ENCODE assay signal across 19 mouse cellular contexts in the genomic region with DNA sequence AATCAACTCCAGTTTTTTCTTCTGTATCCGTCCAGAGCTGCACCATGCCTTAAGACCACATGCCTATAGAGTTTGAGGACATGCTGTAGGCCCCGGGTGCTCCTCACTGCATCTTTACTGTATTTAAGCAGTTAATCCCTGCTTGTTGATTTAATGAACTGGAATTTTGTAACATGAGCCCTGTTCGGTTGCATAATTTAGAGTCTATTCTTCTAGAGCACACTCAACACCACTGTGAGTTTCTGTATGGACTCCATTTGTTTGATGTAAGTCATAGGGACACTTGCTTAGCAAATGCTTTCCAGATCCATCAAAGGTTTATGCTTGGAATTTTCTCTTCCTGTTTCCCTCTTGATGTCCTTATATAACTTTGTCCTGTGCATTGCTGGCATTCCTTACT. TPM values are rescaled to one million over a fixed set of nuclear protein-coding genes. Genes with fewer than 3 reads are reported as not detected.
DNase-seq lines count a peak whose midpoint lies in the region; ATAC-seq and TF ChIP-seq lines count a peak whose summit lies in the region.
"Had no signal": no experiment of that assay in that cellular context is flagged by ENCODE, and none has a peak within 500 bp of the region (broad histone marks: within the 10 kb centered on the region; RNA-seq: fewer than 3 reads in every experiment).

No protein-coding gene starts in this region.

- ATAC-seq in intestine, embryonic 14.5 days (replicated peaks; ENCODE audit: low FRiP score, low TSS enrichment, low read depth) = no peak
- ATAC-seq in intestine, postnatal 0 days = no peak
- ATAC-seq in lung, embryonic 15.5 days (ENCODE audit: borderline replicate concordance, extremely low read depth, low FRiP score, low TSS enrichment) = no peak
- no peak for ATAC-seq in embryonic facial prominence, embryonic 14.5 days (ENCODE audit: low read depth)
- no peak for ATAC-seq in stomach, embryonic 15.5 days (ENCODE audit: insufficient read depth, low FRiP score, low read depth)
- no peak for ATAC-seq in hindbrain, embryonic 12.5 days (ENCODE audit: low FRiP score)
- ATAC-seq: midbrain, embryonic 16.5 days had no signal

- peak; percentile 48 for DNase-seq in intestine, embryonic 14.5 days (ENCODE audit: low spot score)
- no peak for DNase-seq in lung, postnatal 10 days
- peak; percentile 63 for DNase-seq in embryonic facial prominence, embryonic 14.5 days (ENCODE audit: low spot score)
- no peak for DNase-seq in right cerebral cortex, postnatal 10 days (ENCODE audit: low spot score in 2 of 2)
- DNase-seq: adrenal gland, postnatal 36 days; cerebellum, postnatal 14 days; embryo, embryonic 11 days; gastrocnemius, postnatal 25 days; heart, postnatal 4 days; kidney, postnatal 14 days had no signal

- H3K27ac ChIP-seq in intestine, embryonic 14.5 days (ENCODE audit: low read depth) = no peak overlapping the region
- H3K27ac ChIP-seq in intestine, postnatal 0 days (ENCODE audit: low read depth, low read length) = no peak overlapping the region
- peak overlapping the region; percentile 72 for H3K27ac ChIP-seq in lung, embryonic 15.5 days
- H3K27ac ChIP-seq in embryonic facial prominence, embryonic 14.5 days (replicated peaks; ENCODE audit: low read depth, low read length) = no peak overlapping the region
- peak overlapping the region; percentile 44; the same call in 1 of the 2 replicates for H3K27ac ChIP-seq in stomach, embryonic 15.5 days
- no peak overlapping the region for H3K27ac ChIP-seq in hindbrain, embryonic 12.5 days
- H3K27ac ChIP-seq: left cerebral cortex, adult 2 months; liver, embryonic 14.5 days had no signal

- H3K4me3 ChIP-seq in intestine, embryonic 14.5 days (ENCODE audit: low read depth, low read length) = no peak overlapping the region
- H3K4me3 ChIP-seq in intestine, postnatal 0 days (ENCODE audit: low read depth, low read length) = no peak overlapping the region
- no peak overlapping the region for H3K4me3 ChIP-seq in lung, embryonic 15.5 days
- no peak overlapping the region for H3K4me3 ChIP-seq in embryonic facial prominence, embryonic 14.5 days (ENCODE audit: low read depth, low read length)
- H3K4me3 ChIP-seq in stomach, embryonic 15.5 days (replicated peaks) = no peak overlapping the region
- no peak overlapping the region for H3K4me3 ChIP-seq in hindbrain, embryonic 12.5 days
- H3K4me3 ChIP-seq: heart, embryonic 12.5 days; left cerebral cortex, adult 2 months; megakaryocyte, embryonic 14.5 days had no signal

- no peaks in the 10 kb centered on the region for H3K36me3 ChIP-seq in intestine, embryonic 14.5 days (ENCODE audit: control insufficient read depth, insufficient read depth, low read length)
- H3K36me3 ChIP-seq in intestine, postnatal 0 days (ENCODE audit: control insufficient read depth, insufficient read depth) = no peaks in the 10 kb centered on the region
- no peaks in the 10 kb centered on the region for H3K36me3 ChIP-seq in lung, embryonic 15.5 days
- no peaks in the 10 kb centered on the region for H3K36me3 ChIP-seq in embryonic facial prominence, embryonic 14.5 days (ENCODE audit: control insufficient read depth, insufficient read depth, low read length)
- no peaks in the 10 kb centered on the region for H3K36me3 ChIP-seq in stomach, embryonic 15.5 days
- H3K36me3 ChIP-seq in hindbrain, embryonic 12.5 days = no peaks in the 10 kb centered on the region
- H3K36me3 ChIP-seq: heart, embryonic 12.5 days had no signal

- no peak for TF ChIP-seq CTCF in intestine, postnatal 0 days (IDR thresholded peaks at IDR 0.05; ENCODE audit: low read depth)

- H3K4me2 ChIP-seq in intestine, embryonic 14.5 days (ENCODE audit: low read length) = no peak overlapping the region
- no peak overlapping the region for H3K4me2 ChIP-seq in intestine, postnatal 0 days (replicated peaks; ENCODE audit: low read depth)
- no peak overlapping the region for H3K4me2 ChIP-seq in lung, embryonic 15.5 days
- H3K4me2 ChIP-seq in embryonic facial prominence, embryonic 14.5 days (ENCODE audit: low read depth, low read length) = no peak overlapping the region
- H3K4me2 ChIP-seq in stomach, embryonic 15.5 days = no peak overlapping the region
- no peak overlapping the region for H3K4me2 ChIP-seq in hindbrain, embryonic 12.5 days (replicated peaks)
- H3K4me2 ChIP-seq: heart, embryonic 12.5 days had no signal

- WGBS in intestine, embryonic 14.5 days = 39% methylated on average over 3 of the region's 3 CpGs
- 34% methylated on average over 3 of the region's 3 CpGs for WGBS in intestine, postnatal 0 days
- WGBS in lung, embryonic 15.5 days = 29% methylated on average over 3 of the region's 3 CpGs
- 17% methylated on average over 3 of the region's 3 CpGs for WGBS in embryonic facial prominence, embryonic 14.5 days
- 36% methylated on average over 3 of the region's 3 CpGs for WGBS in stomach, embryonic 15.5 days
- 67% methylated on average over 3 of the region's 3 CpGs for WGBS in hindbrain, embryonic 12.5 days

- no peak overlapping the region for H3K9ac ChIP-seq in intestine, embryonic 14.5 days (ENCODE audit: low read length)
- no peak overlapping the region for H3K9ac ChIP-seq in intestine, postnatal 0 days (ENCODE audit: low read depth, low read length)
- no peak overlapping the region for H3K9ac ChIP-seq in lung, embryonic 15.5 days
- H3K9ac ChIP-seq in embryonic facial prominence, embryonic 14.5 days (ENCODE audit: low read depth, low read length) = no peak overlapping the region
- H3K9ac ChIP-seq in stomach, embryonic 15.5 days = no peak overlapping the region
- H3K9ac ChIP-seq in hindbrain, embryonic 12.5 days = no peak overlapping the region
- H3K9ac ChIP-seq: heart, embryonic 12.5 days; liver, embryonic 14.5 days had no signal

- peaks cover 20% of the 10 kb centered on the region for H3K4me1 ChIP-seq in intestine, embryonic 14.5 days (replicated peaks; ENCODE audit: control insufficient read depth, insufficient read depth, low read length)
- H3K4me1 ChIP-seq in intestine, postnatal 0 days (replicated peaks; ENCODE audit: control insufficient read depth, insufficient read depth, low read length) = peaks cover 5% of the 10 kb centered on the region; the same call in 1 of the 2 replicates
- peaks cover 30% of the 10 kb centered on the region for H3K4me1 ChIP-seq in lung, embryonic 15.5 days
- H3K4me1 ChIP-seq in embryonic facial prominence, embryonic 14.5 days (ENCODE audit: control insufficient read depth, insufficient read depth, low read length) = peaks cover 18% of the 10 kb centered on the region
- peaks cover 6% of the 10 kb centered on the region for H3K4me1 ChIP-seq in stomach, embryonic 15.5 days
- peaks cover 13% of the 10 kb centered on the region for H3K4me1 ChIP-seq in hindbrain, embryonic 12.5 days

- no peaks in the 10 kb centered on the region for H3K9me3 ChIP-seq in intestine, embryonic 14.5 days (ENCODE audit: control insufficient read depth, low read length)
- H3K9me3 ChIP-seq in intestine, postnatal 0 days (ENCODE audit: control insufficient read depth) = no peaks in the 10 kb centered on the region
- H3K9me3 ChIP-seq in lung, embryonic 15.5 days = no peaks in the 10 kb centered on the region
- no peaks in the 10 kb centered on the region for H3K9me3 ChIP-seq in embryonic facial prominence, embryonic 14.5 days (ENCODE audit: control insufficient read depth, low read length)
- H3K9me3 ChIP-seq in stomach, embryonic 15.5 days = no peaks in the 10 kb centered on the region
- no peaks in the 10 kb centered on the region for H3K9me3 ChIP-seq in hindbrain, embryonic 12.5 days (replicated peaks)
- H3K9me3 ChIP-seq: heart, embryonic 12.5 days had no signal

- no peaks in the 10 kb centered on the region for H3K27me3 ChIP-seq in intestine, embryonic 14.5 days (replicated peaks; ENCODE audit: control insufficient read depth, insufficient read depth, low read length)
- no peaks in the 10 kb centered on the region for H3K27me3 ChIP-seq in intestine, postnatal 0 days (replicated peaks; ENCODE audit: control insufficient read depth, insufficient read depth, low read length)
- H3K27me3 ChIP-seq in lung, embryonic 15.5 days = no peaks in the 10 kb centered on the region
- no peaks in the 10 kb centered on the region for H3K27me3 ChIP-seq in embryonic facial prominence, embryonic 14.5 days (replicated peaks; ENCODE audit: control insufficient read depth, insufficient read depth, low read length)
- H3K27me3 ChIP-seq in stomach, embryonic 15.5 days (replicated peaks) = no peaks in the 10 kb centered on the region
- no peaks in the 10 kb centered on the region for H3K27me3 ChIP-seq in hindbrain, embryonic 12.5 days
- H3K27me3 ChIP-seq: heart, embryonic 12.5 days had no signal

RNA-seq across cellular contexts. Expression of gene Gnaq, which starts 2.2 kb away (rescaled TPM):
- 18.4 and 18.8 TPM in 2 replicates for polyA plus RNA-seq in intestine, embryonic 14.5 days (2014; fragmentation: Nextera tagmentation; extraction: Ambion mirVana)
- 17.1 and 17.8 TPM in 2 replicates for polyA plus RNA-seq in intestine, postnatal 0 days (2015; fragmentation: Nextera tagmentation; extraction: Ambion mirVana)
- polyA plus RNA-seq in lung, embryonic 15.5 days (2015; fragmentation: Nextera tagmentation; extraction: Ambion mirVana) = 30.6 and 34.3 TPM in 2 replicates
- 17.5 and 18.3 TPM in 2 replicates for polyA plus RNA-seq in embryonic facial prominence, embryonic 14.5 days (2014; fragmentation: Nextera tagmentation; extraction: Ambion mirVana)
- 35.6 and 36.2 TPM in 2 replicates for polyA plus RNA-seq in stomach, embryonic 15.5 days (2015; fragmentation: Nextera tagmentation; extraction: Ambion mirVana)
- 49.3 and 54.4 TPM in 2 replicates for polyA plus RNA-seq in hindbrain, embryonic 12.5 days (2016; fragmentation: Nextera tagmentation; extraction: Ambion mirVana)

Comparison
In these comparisons a context has a peak if more than half of its experiments do, and no peak if none do; other contexts are left out.
1. DNase-seq: peak in intestine, embryonic 14.5 days (single experiment) and embryonic facial prominence, embryonic 14.5 days (single experiment); none in lung, postnatal 10 days (single experiment) and right cerebral cortex, postnatal 10 days (0 of 2).
2. H3K27ac ChIP-seq: peak in lung, embryonic 15.5 days (single experiment) and stomach, embryonic 15.5 days (single experiment); none in intestine, embryonic 14.5 days (single experiment), intestine, postnatal 0 days (single experiment), embryonic facial prominence, embryonic 14.5 days (single experiment) and hindbrain, embryonic 12.5 days (single experiment).